Mouse (Mus musculus): ENCODE results near the gene Dalrd3. TPM values are rescaled to one million over a fixed set of nuclear protein-coding genes. Genes with fewer than 3 reads are reported as not detected.

Gene Dalrd3
- 54.0 and 71.1 TPM in 2 replicates for total RNA-seq (2014; rRNA removed; ENCODE audit: low replicate concordance)
- 38.3 and 39.6 TPM in 2 replicates for polyA plus RNA-seq (2015; fragmentation: Nextera tagmentation; extraction: Ambion mirVana)

DNA sequence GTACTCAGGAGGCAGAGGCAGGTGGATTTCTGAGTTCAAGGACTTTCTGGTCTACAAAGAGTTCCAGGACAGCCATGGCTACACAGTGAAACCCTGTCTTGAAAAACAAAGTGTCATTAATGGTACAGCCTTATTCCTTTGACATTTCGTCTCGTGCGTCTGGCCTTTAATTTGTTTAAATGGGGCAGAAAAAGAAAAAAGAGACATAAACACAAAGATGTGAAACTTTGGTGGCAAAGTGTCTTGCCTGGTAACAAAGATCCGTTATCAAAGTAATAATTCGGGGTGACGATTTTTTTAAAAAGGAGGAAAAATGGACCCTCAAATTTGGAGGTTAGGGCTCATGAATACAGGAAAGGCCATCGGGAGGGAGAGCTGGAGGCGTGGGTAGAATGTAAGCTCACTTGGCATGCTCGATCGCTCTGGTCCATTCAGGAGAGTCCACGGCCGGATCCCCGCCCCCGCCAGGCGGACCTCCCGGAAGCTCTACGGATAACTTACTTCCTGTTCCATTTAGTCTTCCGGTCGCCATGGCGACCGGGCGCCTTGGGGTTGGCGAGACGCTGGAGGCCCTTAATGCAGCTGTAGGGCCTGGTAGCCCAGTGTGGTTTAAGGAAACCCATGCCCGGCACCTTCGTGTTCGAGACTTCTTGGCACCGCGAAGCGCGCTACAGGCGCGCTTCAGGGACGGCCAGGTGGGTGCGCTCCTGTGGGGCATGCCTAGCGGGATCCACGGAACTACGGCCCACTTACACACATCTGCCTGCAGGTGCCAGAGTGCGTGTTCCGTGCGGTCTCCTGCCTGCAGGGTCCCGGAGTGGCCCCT lies at the start of gene Dalrd3:
Gene Dalrd3 (plus strand): TSS at position 506 of the 826 bp plus-strand sequence.
- H3K4me3 ChIP-seq (ENCODE audit: low read depth, low read length): peak within 1 kb of the TSS; percentile 68
- H3K9ac ChIP-seq (replicated peaks; ENCODE audit: low read depth, low read length): peak within 1 kb of the TSS; percentile 55
- peaks cover 40% of the 10 kb centered on the region for H3K36me3 ChIP-seq (replicated peaks; ENCODE audit: control insufficient read depth, insufficient read depth, low read length)
- no peak for TF ChIP-seq EP300 (IDR thresholded peaks at IDR 0.05; ENCODE audit: low read depth)
- no peak for TF ChIP-seq CTCF (IDR thresholded peaks at IDR 0.05; ENCODE audit: low read depth)
- peak within 1 kb of the TSS; percentile 97 for H3K4me2 ChIP-seq (ENCODE audit: low read depth, low read length)
- WGBS: 6% methylated on average over 42 of the region's 42 CpGs
- H3K27ac ChIP-seq (ENCODE audit: low read depth): peak within 1 kb of the TSS; percentile 95
- peaks cover 34% of the 10 kb centered on the region for H3K4me1 ChIP-seq (ENCODE audit: control insufficient read depth, insufficient read depth)
- no peaks in the 10 kb centered on the region for H3K27me3 ChIP-seq (ENCODE audit: control insufficient read depth, insufficient read depth, low read length)
- no peaks in the 10 kb centered on the region for H3K9me3 ChIP-seq (replicated peaks; ENCODE audit: control insufficient read depth, low read length)
- peak; percentile 95 for DNase-seq (ENCODE audit: low spot score)
- peak; percentile 58 for ATAC-seq (ENCODE audit: insufficient read depth, low read depth)

DNA sequence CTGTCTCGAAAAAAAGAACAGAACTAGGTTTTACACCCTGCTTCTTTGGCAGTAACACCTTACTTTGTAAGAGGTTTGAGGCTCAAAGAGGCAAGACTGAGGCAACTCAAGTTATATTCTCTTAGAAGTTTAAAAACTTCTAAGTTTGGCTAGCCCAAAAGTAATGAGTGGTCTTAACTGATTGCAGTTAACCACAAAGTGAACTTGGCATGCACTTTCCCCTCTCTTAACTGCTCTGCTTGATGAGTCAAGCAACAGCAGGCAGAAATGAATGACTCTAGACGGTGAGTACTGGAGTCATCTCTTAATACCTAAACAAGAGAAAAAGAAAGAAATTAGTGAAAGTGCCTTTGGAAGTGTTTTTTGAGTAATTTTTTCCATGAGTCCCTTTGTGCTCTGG lies 48.1 kb upstream of the Dalrd3 start:
- no peak for ATAC-seq (ENCODE audit: insufficient read depth, low read depth)
- no peak overlapping the region for H3K27ac ChIP-seq (ENCODE audit: low read depth)
- 66% methylated on average over 2 of the region's 2 CpGs for WGBS

DNA sequence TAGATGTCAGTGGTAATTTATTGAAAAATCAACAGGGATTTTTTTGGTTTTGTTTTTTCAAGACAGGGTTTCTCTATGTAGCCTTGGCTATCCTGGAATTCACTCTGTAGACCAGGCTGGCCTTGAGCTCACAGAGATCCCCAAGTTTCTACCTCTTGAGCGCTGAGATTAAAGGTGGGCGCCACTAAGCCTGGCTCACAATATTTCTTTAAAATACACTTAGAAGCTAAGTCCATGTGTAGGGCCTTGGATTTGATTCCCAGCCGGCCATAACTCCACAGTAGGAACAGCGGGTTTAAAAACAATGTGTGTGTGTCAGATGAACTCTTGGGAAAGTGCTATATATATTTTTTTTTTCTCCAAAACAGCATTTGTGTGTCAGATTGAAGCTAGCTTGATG lies 46.3 kb upstream of the Dalrd3 start:
- no peaks in the 10 kb centered on the region for H3K27me3 ChIP-seq (ENCODE audit: control insufficient read depth, insufficient read depth, low read length)
- ATAC-seq (ENCODE audit: insufficient read depth, low read depth) (no peak), DNase-seq (ENCODE audit: low spot score) (no peak)
- TF ChIP-seq EP300 (IDR thresholded peaks at IDR 0.05; ENCODE audit: low read depth) (no peak), CTCF (IDR thresholded peaks at IDR 0.05; ENCODE audit: low read depth) (no peak)
- no peak overlapping the region for H3K9ac ChIP-seq (replicated peaks; ENCODE audit: low read depth, low read length)
- H3K9me3 ChIP-seq (replicated peaks; ENCODE audit: control insufficient read depth, low read length): no peaks in the 10 kb centered on the region
- 95% methylated on average over 4 of the region's 4 CpGs for WGBS
- no peak overlapping the region for H3K4me2 ChIP-seq (ENCODE audit: low read depth, low read length)
- H3K4me1 ChIP-seq (ENCODE audit: control insufficient read depth, insufficient read depth): peaks cover 15% of the 10 kb centered on the region; the same call in 1 of the 2 replicates
- no peak overlapping the region for H3K27ac ChIP-seq (ENCODE audit: low read depth)
- no peak overlapping the region for H3K4me3 ChIP-seq (ENCODE audit: low read depth, low read length)
- H3K36me3 ChIP-seq (replicated peaks; ENCODE audit: control insufficient read depth, insufficient read depth, low read length): peaks cover 16% of the 10 kb centered on the region

More for the DNA sequence above, 48.1 kb upstream of the Dalrd3 start:
- H3K4me2 ChIP-seq (ENCODE audit: low read depth, low read length): no peak overlapping the region
- no peak for TF ChIP-seq EP300 (IDR thresholded peaks at IDR 0.05; ENCODE audit: low read depth)
- no peak for TF ChIP-seq CTCF (IDR thresholded peaks at IDR 0.05; ENCODE audit: low read depth)
- no peak overlapping the region for H3K4me3 ChIP-seq (ENCODE audit: low read depth, low read length)
- no peaks in the 10 kb centered on the region for H3K9me3 ChIP-seq (replicated peaks; ENCODE audit: control insufficient read depth, low read length)
- DNase-seq (ENCODE audit: low spot score): no peak
- no peak overlapping the region for H3K9ac ChIP-seq (replicated peaks; ENCODE audit: low read depth, low read length)
- H3K27me3 ChIP-seq (ENCODE audit: control insufficient read depth, insufficient read depth, low read length): no peaks in the 10 kb centered on the region
- H3K4me1 ChIP-seq (ENCODE audit: control insufficient read depth, insufficient read depth): peaks cover 15% of the 10 kb centered on the region; the same call in 1 of the 2 replicates
- H3K36me3 ChIP-seq (replicated peaks; ENCODE audit: control insufficient read depth, insufficient read depth, low read length): peaks cover 13% of the 10 kb centered on the region; the same call in 1 of the 2 replicates

DNA sequence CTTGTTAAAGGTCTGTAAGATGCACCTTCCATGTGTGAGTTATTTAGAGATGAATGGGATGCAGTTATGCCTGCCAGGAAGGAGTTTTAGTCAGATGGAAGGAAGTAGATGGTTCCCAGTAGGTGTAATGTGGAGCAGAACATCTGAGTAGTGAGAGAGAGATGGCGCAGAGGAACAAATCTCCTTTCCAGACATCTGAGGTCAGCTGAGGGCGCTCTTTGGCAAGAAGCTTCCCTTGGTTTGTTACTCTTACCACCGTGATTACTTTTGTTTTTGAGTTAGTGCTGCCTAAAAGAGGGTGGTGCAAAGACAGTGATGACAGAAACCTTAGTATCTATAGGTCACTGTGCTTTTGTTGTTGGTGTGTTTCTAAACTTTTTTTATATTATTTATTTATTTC lies 44.3 kb upstream of the Dalrd3 start:
- WGBS: 57% methylated on average over 3 of the region's 3 CpGs
- H3K9ac ChIP-seq (replicated peaks; ENCODE audit: low read depth, low read length): no peak overlapping the region
- peaks cover 28% of the 10 kb centered on the region for H3K36me3 ChIP-seq (replicated peaks; ENCODE audit: control insufficient read depth, insufficient read depth, low read length)
- TF ChIP-seq EP300 (IDR thresholded peaks at IDR 0.05; ENCODE audit: low read depth) (no peak), CTCF (IDR thresholded peaks at IDR 0.05; ENCODE audit: low read depth) (no peak)
- H3K4me1 ChIP-seq (ENCODE audit: control insufficient read depth, insufficient read depth): peaks cover 12% of the 10 kb centered on the region; the same call in 1 of the 2 replicates
- no peaks in the 10 kb centered on the region for H3K9me3 ChIP-seq (replicated peaks; ENCODE audit: control insufficient read depth, low read length)
- no peak for DNase-seq (ENCODE audit: low spot score)
- no peak overlapping the region for H3K4me2 ChIP-seq (ENCODE audit: low read depth, low read length)
- H3K27me3 ChIP-seq (ENCODE audit: control insufficient read depth, insufficient read depth, low read length): no peaks in the 10 kb centered on the region
- H3K27ac ChIP-seq (ENCODE audit: low read depth): no peak overlapping the region
- ATAC-seq (ENCODE audit: insufficient read depth, low read depth): no peak
- no peak overlapping the region for H3K4me3 ChIP-seq (ENCODE audit: low read depth, low read length)

DNA sequence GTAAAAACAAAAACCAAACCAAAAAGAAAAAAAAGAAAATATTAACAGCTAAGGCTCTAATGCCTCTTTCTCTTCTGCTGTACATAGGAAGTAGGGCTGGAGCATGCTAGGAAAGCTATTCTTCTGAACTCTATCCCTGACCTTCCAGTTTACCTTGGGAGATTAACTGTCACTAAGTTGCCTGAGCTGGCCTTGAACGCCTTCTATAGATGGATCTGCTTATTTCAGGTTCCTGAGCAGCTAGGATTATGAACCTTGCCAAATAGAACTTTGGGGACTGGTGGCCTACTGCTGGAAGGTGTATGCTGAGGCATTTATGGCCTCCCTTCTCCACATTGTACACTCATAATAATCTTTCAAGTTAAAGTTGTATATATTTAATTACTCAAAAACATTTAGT lies 38.7 kb upstream of the Dalrd3 start:
- no peak for TF ChIP-seq CTCF (IDR thresholded peaks at IDR 0.05; ENCODE audit: low read depth)
- TF ChIP-seq EP300 (IDR thresholded peaks at IDR 0.05; ENCODE audit: low read depth): no peak
- DNase-seq (ENCODE audit: low spot score): no peak

More for the DNA sequence above, 38.7 kb upstream of the Dalrd3 start:
- no peak overlapping the region for H3K4me2 ChIP-seq (ENCODE audit: low read depth, low read length)
- no peaks in the 10 kb centered on the region for H3K27me3 ChIP-seq (ENCODE audit: control insufficient read depth, insufficient read depth, low read length)
- H3K36me3 ChIP-seq (replicated peaks; ENCODE audit: control insufficient read depth, insufficient read depth, low read length): peaks cover 75% of the 10 kb centered on the region
- no peak for ATAC-seq (ENCODE audit: insufficient read depth, low read depth)
- no peaks in the 10 kb centered on the region for H3K9me3 ChIP-seq (replicated peaks; ENCODE audit: control insufficient read depth, low read length)
- no peak overlapping the region for H3K27ac ChIP-seq (ENCODE audit: low read depth)
- no peak overlapping the region for H3K4me3 ChIP-seq (ENCODE audit: low read depth, low read length)
- no peaks in the 10 kb centered on the region for H3K4me1 ChIP-seq (ENCODE audit: control insufficient read depth, insufficient read depth)
- 89% methylated on average over 1 of the region's 1 CpGs for WGBS
- H3K9ac ChIP-seq (replicated peaks; ENCODE audit: low read depth, low read length): no peak overlapping the region

Data from heart, postnatal 0 days (tissue).